Mouse (Mus musculus) C2C12 (cell line): ENCODE results near the gene Rab40c. TPM values are rescaled to one million over a fixed set of nuclear protein-coding genes. Genes with fewer than 3 reads are reported as not detected.
A peak's percentile ranks its signal among the peaks of the same experiment; 100 is the strongest.

Experiments
- H3K27me3 ChIP-seq: one replicate; pipeline ENCODE4 v1.6.1; 2011; ENCODE audit not compliant: control insufficient read depth, insufficient read depth, insufficient read length
- H3K36me3 ChIP-seq: one replicate; pipeline ENCODE4 v1.6.1; 2011; ENCODE audit not compliant: control insufficient read depth, insufficient read depth
- H3K4me3 ChIP-seq: one replicate; pipeline ENCODE4 v1.5.1; 2011; ENCODE audit warnings: mild to moderate bottlenecking, control low read depth; ENCODE audit not compliant: poor library complexity, insufficient read depth, severe bottlenecking
- H3K79me2 ChIP-seq: one replicate; pipeline ENCODE4 v1.6.1; 2011; ENCODE audit not compliant: control insufficient read depth, insufficient read depth
- H3K79me3 ChIP-seq: one replicate; pipeline ENCODE4 v1.6.1; 2011; ENCODE audit warnings: low read depth, control low read depth
- H3ac ChIP-seq: one replicate; pipeline ENCODE3; 2011; ENCODE audit warnings: low read depth; ENCODE audit not compliant: control insufficient read depth, insufficient read length
- CTCF ChIP-seq: IDR thresholded peaks from one replicate; pipeline ENCODE4 v1.5.1; 2011; ENCODE audit not compliant: control insufficient read depth, insufficient read depth, insufficient read length
- FOSL1 ChIP-seq: IDR thresholded peaks from one replicate; pipeline ENCODE4 v1.8.0; 2011; ENCODE audit warnings: mild to moderate bottlenecking, low read length; ENCODE audit not compliant: poor library complexity, insufficient read depth, severe bottlenecking
- MAX ChIP-seq: IDR thresholded peaks from one replicate; pipeline ENCODE4 v1.6.1; 2011; ENCODE audit warnings: mild to moderate bottlenecking, control low read depth
- MYOD1 ChIP-seq: IDR thresholded peaks from one replicate; pipeline ENCODE4 v1.6.1; 2011; ENCODE audit warnings: low read depth; ENCODE audit not compliant: control insufficient read depth, insufficient read length
- MYOG ChIP-seq: IDR thresholded peaks from one replicate; pipeline ENCODE4 v1.6.1; 2011; ENCODE audit not compliant: control insufficient read depth, insufficient read length; ENCODE audit errors: extremely low read depth
- USF1 ChIP-seq: IDR thresholded peaks from one replicate; pipeline ENCODE4 v1.6.1; 2011; ENCODE audit warnings: low read depth, mild to moderate bottlenecking, control low read depth, moderate library complexity
- polyA plus RNA-seq: library from polyadenylated mRNA; unstranded; fragments of >200 nt; fragmentation: generic; extraction: Trizol; gene quantifications from one replicate; pipeline ENCODE4 v1.2.1, GENCODE M21; 2012; ENCODE audit warnings: missing spikeins

Rab40c gene
- polyA plus RNA-seq, 1 experiment: 14.4 TPM

DNA sequence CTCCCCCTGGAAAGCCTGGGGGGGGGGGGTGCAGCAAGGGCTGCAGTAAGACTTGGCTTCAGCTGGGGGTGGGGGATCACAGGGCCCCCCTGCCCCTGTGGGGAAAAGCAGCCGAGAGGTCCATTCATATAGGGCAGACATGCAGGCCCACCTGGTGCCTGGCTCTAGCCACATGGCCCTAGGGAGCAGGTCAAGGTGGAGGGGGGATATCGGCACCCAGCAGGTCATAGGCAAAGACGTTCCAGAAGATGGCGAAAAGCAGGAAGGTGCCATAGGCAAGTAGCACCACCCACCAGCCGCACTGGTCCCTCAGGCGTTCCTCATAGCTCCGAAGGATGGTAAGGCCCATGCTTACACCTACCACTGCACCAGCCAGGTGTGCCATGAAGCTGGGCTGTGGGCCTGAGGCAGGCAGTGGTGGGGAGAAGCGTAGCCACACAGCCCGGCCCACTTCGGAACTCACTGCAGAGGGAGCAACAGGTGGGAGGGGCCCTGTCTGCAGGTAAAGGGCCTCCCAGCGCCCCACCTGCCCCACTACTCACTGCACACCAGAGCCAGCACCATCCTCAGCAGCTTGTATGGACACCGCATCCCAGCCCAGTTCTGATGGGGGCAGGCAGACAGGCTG, 84.8 kb downstream of the Rab40c start:
- Histone ChIP-seq H3K79me2 (peaks cover 51% of the 10 kb centered on the region), H3K27me3 (no peaks in the 10 kb centered on the region), H3ac (no peak overlapping the region), H3K4me3 (peak overlapping the region; percentile 79), H3K79me3 (peaks cover 27% of the 10 kb centered on the region), H3K36me3 (peaks cover 39% of the 10 kb centered on the region)
- no peak for TF ChIP-seq FOSL1
- no peak for TF ChIP-seq MYOG
- no peak for TF ChIP-seq MYOD1

DNA sequence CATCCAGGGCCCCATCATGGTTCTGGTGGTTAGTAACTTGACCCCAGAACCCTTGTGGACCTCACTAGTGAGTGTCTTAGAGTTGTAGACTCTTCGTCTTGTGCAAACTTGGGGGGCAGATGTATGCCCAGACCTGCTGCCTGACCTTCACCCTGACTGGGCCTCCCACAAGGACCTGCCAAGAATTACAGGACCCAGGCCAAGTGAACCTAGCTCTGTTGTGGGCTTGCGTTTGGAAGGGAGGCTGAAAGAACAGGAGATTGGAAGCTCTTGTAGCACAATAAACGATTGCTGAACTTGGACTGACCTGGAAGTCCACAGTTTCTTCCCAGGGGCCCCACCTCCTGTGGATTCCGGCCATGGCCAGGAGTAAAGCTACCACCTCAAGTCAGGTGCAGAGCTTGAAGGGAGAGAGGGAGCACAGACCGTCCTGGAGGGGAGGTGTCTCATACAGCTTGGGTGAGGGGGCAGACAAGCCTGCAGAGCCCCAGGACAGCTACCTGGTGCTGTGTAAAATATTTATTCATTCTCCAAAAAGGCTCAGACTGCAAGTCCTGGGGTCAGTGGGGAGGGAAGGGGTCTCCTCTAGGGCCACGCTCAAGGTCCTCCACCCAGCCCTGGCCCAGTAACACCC, 85.4 kb downstream of the Rab40c start:
- no peak for TF ChIP-seq CTCF
- Histone ChIP-seq H3K27me3 (no peaks in the 10 kb centered on the region), H3K36me3 (peaks cover 38% of the 10 kb centered on the region), H3K4me3 (peak overlapping the region; percentile 79), H3K79me2 (peaks cover 51% of the 10 kb centered on the region), H3ac (peak overlapping the region; percentile 55), H3K79me3 (peaks cover 27% of the 10 kb centered on the region)

DNA sequence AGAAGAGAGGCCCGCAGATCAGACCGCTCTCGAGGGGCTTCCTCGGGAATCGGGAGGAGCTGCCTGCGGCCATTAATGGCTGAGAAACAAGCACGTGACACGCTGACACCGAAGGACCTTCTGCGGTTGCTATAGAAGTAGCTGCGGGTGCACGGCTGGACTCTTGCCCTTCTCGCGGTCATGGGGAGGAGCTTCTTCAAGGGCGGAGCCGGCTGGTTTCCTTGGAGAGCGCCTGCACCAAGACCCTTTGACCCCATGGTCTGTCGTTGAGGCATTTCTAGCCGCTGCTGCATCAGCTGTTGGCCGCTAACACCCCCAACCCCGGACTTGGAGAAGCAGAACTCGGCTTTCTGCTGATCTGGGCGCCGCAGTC, 86.2 kb downstream of the Rab40c start, which contains the start of gene Stub1:
Gene Stub1, minus strand, starts transcription at position 114 of the 373 bp plus-strand sequence.
- peak within 1 kb of the TSS; percentile 79 for H3K4me3 ChIP-seq
- peaks cover 27% of the 10 kb centered on the region for H3K79me3 ChIP-seq
- H3K79me2 ChIP-seq: peaks cover 51% of the 10 kb centered on the region
- peak within 1 kb of the TSS; percentile 75 for H3ac ChIP-seq
- TF ChIP-seq USF1: peak; percentile 88
- no peak for TF ChIP-seq MAX
- H3K36me3 ChIP-seq: peaks cover 33% of the 10 kb centered on the region
- H3K27me3 ChIP-seq: no peaks in the 10 kb centered on the region

DNA sequence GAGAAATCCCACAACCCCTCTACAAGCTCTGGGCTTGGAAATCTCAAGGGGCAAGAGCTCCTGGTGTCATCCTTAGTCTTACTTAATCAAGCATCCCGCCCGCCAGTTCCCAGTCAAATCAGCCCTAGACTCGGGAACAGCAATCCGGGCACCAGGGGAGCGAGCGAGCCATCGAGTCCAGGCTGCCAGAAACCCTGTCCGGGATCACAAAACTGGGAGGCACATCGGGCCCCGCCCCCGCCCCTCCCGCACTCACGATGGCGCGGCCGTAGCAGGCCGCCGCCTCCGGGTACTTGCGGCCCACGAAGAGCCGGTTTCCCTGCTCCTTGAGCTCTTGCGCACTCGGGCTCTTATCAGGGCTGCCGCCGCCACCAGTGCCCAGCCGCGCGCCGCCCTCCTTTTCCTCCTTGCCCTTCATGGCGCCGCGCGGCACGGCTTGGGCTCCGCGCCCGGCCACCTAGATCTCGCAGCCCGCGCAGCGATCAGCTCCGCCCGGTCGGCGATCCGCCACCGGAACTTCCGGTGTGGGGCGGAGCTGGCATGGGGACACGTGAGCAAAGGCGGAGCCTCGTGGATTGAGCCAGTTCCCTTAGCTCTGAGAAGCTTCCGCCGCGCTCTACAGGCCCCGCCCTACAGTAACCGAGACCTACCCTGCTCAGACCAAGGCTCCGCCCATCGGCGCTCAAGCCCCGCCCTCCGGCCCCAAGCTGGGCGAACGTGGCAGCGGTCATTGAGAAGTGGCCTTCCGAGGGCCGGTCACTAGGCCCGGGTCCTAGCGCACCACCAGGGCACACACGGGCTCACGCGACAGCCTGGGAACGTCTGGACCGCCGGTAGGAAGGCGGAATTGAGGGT, 86.9 kb downstream of the Rab40c start:
- Histone ChIP-seq H3K36me3 (peaks cover 27% of the 10 kb centered on the region), H3K79me2 (peaks cover 51% of the 10 kb centered on the region), H3K4me3 (peak overlapping the region; percentile 79), H3K27me3 (no peaks in the 10 kb centered on the region), H3ac (peak overlapping the region; percentile 75), H3K79me3 (peaks cover 27% of the 10 kb centered on the region)
- TF ChIP-seq MAX (peak; percentile 44), USF1 (peak; percentile 94), MYOG (no peak)

Other genes starting within 250 kb of the Rab40c start
- not detected for gene Gng13, start 202.6 kb downstream of the Rab40c start, polyA plus RNA-seq
- 22.8 TPM for gene Chtf18, start 192.3 kb downstream of the Rab40c start, polyA plus RNA-seq
- 20.7 TPM for gene Rpusd1, start 192.1 kb downstream of the Rab40c start, polyA plus RNA-seq
- not detected for gene Mslnl, start 183.7 kb downstream of the Rab40c start, polyA plus RNA-seq
- gene Msln, start 165.3 kb downstream of the Rab40c start, polyA plus RNA-seq: 6.1 TPM
- 19.3 TPM for gene Narfl, start 146.0 kb downstream of the Rab40c start, polyA plus RNA-seq
- 14.4 TPM for gene Haghl, start 134.1 kb downstream of the Rab40c start, polyA plus RNA-seq
- 0.12 TPM for gene Ccdc78, start 133.1 kb downstream of the Rab40c start, polyA plus RNA-seq
- gene Fam173a, start 126.8 kb downstream of the Rab40c start, polyA plus RNA-seq: 46.0 TPM
- gene AC134908.4, start 124.1 kb downstream of the Rab40c start, polyA plus RNA-seq: not detected
- 64.0 TPM for gene Metrn, start 122.6 kb downstream of the Rab40c start, polyA plus RNA-seq
- gene Fbxl16, start 110.6 kb downstream of the Rab40c start, polyA plus RNA-seq: 5.7 TPM
- gene Wdr24, start 96.1 kb downstream of the Rab40c start, polyA plus RNA-seq: 14.3 TPM
- gene Jmjd8, start 90.9 kb downstream of the Rab40c start, polyA plus RNA-seq: 10.8 TPM
- 246 TPM for gene Stub1, start 86.3 kb downstream of the Rab40c start, polyA plus RNA-seq
- 0.40 TPM for gene Rhbdl1, start 82.4 kb downstream of the Rab40c start, polyA plus RNA-seq
- gene Gm20683, start 78.0 kb downstream of the Rab40c start, polyA plus RNA-seq: 0.89 TPM
- gene Rhot2, start 74.9 kb downstream of the Rab40c start, polyA plus RNA-seq: 33.9 TPM
- gene Wdr90, start 58.2 kb downstream of the Rab40c start, polyA plus RNA-seq: 16.7 TPM
- 36.3 TPM for gene Mcrip2, start 51.0 kb downstream of the Rab40c start, polyA plus RNA-seq
- gene Mettl26, start 44.7 kb downstream of the Rab40c start, polyA plus RNA-seq: 25.0 TPM
- gene Wfikkn1, start 38.9 kb downstream of the Rab40c start, polyA plus RNA-seq: 0.34 TPM
- gene Pigq, start 25.2 kb upstream of the Rab40c start, polyA plus RNA-seq: 43.5 TPM
- gene Nhlrc4, start 25.2 kb upstream of the Rab40c start, polyA plus RNA-seq: 0.46 TPM
- 0.02 TPM for gene A930017K11Rik, start 32.8 kb upstream of the Rab40c start, polyA plus RNA-seq
- gene Capn15, start 66.1 kb upstream of the Rab40c start, polyA plus RNA-seq: 10.6 TPM
- gene Rab11fip3, start 149.8 kb upstream of the Rab40c start, polyA plus RNA-seq: 15.2 TPM
- gene Decr2, start 170.6 kb upstream of the Rab40c start, polyA plus RNA-seq: 3.9 TPM
- gene Nme4, start 175.9 kb upstream of the Rab40c start, polyA plus RNA-seq: 34.0 TPM
- 1.5 TPM for gene Tmem8, start 193.6 kb upstream of the Rab40c start, polyA plus RNA-seq
- gene Mrpl28, start 203.8 kb upstream of the Rab40c start, polyA plus RNA-seq: 169 TPM
- 32.1 TPM for gene Axin1, start 219.0 kb upstream of the Rab40c start, polyA plus RNA-seq